Mouse (Mus musculus) heart, postnatal 4 days (tissue): ENCODE measurements around the gene Llph. TPM values are rescaled to one million over a fixed set of nuclear protein-coding genes. Genes with fewer than 3 reads are reported as not detected.
"Not testable (repeated sequence)": the region's sequence is repeated elsewhere in the genome, so short reads cannot be mapped to it uniquely, and the experiment has no call there.

Experiments
- DNase-seq: peaks from one replicate; pipeline ENCODE4 v3.0.0; 2021
- total RNA-seq, 2 experiments: library from RNA; stranded (reverse); gene quantifications; 2 replicates each; pipeline ENCODE4 v1.2.3; 2021

The Llph gene
- 1 to 10 TPM; 9.1 to 9.8 TPM for total RNA-seq

DNA sequence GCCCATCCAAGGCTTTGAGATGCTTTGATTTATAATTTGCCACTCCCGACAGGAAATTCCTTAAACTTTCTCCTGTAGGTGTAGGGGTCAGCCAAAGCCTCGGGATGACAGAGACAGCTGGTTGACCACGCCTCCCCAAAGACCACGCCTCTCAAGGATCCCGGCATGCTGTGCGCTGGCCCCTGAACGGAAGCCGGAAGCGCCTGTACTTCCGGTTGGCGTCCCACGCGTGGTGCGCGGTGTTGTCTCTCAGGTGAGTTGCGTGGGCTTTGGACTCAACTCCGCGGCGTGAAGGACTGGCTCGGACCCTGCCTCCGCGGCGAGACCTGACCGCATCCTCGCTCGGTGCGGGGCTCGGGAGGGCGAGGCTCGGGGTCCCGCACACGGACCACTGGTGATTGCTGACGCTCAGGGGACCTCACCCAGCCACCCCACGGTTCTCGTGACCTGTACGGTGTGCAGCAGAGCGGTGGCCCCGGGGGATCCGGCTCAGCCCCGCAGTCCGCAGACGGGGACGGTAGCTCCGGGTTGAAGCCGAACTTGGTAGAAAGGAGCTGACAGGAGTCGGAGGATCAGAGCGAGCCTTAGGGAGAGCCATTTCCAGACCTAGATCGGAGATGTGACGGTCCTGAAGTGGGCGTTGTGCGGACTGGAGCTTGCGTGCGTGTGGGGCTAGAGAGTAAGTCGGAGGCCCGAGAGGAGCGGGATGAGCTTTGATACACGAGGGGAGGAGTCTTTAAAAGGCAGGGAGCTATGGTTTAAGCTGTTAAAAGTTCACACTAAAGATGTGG lies at the start of gene Llph:
TSS of gene Llph (plus strand) at position 200 of the 791 bp plus-strand sequence.
- DNase-seq: peak; percentile 90

DNA sequence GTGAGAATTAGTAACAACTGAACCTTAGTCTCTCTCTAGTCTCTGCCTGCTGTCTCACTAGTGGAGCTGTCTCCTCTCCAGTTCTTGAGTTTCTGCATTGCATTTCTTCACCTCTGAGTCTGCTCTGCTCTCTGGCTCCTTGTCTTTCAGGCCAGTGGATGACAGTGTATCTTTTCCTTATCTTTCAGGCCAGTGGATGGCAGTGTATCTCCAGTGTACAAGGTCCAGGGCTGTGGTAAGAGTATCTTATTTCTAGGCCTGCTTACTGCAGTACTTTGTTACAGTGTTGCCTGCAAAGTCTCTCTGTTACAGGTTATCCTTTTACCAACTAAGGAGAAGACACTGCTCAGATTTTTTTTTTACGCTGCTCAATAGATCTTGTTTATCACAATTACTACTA lies 44.0 kb upstream of the Llph start:
- DNase-seq: no peak

DNA sequence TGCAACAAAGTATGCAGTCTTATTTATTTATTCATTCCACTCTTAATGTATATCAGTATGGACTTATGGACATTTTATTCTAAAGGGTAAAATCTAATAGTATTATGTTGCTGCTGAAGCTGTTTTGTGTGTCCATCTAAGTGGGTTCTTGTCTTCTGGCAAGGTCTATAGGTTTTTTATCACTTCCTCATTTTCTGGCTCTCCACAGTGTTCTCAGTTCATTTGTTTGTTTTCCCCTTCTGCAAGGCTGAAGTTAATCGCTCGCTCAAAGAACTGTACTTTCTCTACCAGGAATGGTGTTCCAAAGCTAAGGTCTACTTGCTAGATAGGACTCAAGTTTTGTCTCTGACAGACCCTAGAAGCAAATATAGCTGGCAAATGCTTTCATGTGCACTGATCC lies 43.5 kb upstream of the Llph start:
- DNase-seq: no peak

DNA sequence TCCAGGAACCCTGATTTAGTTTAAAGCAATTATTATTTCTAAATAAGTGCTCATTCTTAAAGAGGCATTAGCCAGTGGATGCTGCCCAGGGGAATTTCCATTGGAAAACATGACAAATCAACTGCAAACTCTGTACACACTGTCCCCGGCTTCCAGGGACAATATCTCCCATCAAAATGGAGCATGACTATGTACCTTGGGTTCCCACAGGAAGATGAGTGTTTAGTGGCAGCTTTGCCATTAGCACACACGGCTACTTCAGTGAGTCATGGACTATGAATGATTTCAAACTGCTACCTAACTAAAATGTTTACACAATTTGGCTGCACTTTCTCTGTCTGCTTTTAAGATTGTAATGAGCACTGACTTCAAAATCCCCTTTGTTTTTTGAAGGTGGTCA lies 38.4 kb upstream of the Llph start:
- DNase-seq: no peak

DNA sequence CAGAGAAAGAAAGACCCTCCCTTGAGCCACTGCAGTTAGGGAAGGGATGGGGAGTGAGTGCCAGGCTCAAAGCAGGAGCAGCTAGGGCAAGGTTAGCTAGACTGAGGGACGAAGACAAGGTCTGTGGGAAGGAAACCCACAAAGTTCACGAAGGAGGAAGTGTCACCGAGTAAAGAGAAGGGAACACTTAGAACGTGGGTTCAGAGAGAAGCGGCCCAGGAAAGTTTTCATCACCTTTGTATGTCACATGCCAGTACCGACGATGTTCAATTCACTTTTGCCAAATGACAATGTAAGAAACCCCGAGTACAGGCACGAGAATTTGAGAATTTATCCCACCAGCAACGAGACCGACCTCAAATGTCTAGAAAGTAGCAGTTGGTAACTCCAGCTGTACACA lies 37.6 kb upstream of the Llph start:
- no peak for DNase-seq

DNA sequence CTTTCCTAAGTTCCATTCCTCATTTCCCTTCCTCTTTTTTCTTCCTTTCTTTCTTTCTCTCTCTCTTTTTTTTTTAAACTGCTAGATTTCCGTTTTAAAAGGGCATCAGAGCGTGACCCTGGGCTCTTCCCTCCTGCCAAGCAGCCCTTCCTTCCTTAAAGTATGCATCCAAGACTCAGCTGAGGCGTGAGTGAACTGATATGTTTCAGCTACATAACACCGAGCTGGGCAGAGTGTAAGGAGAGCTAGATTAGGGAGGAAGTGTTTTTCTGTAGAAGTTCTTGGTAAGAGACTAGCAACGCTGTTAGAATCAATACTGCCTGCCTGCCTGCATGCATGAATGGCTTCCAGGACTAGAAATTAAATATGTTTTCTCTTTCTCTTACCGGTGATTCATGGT lies 37.1 kb upstream of the Llph start:
- DNase-seq: no peak

DNA sequence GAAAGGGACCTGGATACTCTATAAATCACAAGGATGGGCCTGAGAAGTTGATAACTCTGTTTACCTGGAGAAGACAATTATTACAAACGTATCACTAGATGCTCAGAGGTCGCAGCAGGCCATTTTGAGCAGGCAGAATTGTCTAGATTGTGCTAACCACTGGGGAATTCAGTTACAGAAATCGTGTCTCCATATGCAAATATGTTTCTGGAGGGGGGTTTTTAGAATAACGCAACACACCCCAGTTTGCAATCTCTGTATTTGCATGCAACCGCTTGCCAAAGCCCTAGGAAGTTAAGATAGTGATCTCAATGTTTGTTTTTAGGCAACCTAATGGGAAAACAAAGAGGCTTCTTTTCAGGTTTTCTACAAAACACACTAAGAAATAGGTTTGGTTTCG lies 35.7 kb upstream of the Llph start:
- no peak for DNase-seq

DNA sequence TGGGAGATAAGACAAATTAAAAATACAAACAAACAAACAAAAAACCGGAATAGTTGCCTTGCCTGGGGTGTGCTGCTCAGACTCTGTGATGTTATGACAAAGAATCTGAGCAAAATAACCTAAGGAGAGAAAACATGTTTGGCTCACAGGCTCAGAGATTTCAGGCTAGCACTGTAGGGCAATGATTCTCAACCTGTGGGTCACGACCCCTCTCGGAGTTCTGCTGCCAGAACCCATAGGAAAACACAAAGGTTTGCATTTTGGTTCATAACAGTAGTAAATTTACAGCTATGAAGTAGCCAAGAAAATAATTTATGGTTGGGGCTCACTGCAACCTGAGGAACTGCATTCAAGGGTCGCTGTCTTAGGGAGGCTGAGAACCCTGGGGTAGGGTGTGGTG lies 34.6 kb upstream of the Llph start:
- DNase-seq: no peak

DNA sequence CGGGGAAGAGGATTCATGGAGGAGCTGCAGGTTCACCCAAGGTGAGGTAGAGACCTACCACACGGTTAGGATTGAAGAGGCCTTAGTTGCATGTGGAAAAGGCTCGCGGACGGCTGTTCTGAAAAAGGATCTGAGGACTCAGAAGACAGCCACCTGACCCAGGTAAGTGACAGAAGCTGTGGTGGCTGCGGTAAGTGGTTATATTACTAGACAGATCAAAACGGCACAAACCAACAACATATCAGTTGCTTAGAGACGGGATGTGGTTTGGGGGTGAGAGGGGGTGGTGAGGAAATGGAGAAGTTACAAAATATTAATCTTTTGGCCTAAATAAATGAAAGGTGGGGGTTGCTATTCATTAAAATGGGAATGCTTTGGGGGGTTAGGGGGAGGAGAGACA lies 33.6 kb upstream of the Llph start:
- no peak for DNase-seq

DNA sequence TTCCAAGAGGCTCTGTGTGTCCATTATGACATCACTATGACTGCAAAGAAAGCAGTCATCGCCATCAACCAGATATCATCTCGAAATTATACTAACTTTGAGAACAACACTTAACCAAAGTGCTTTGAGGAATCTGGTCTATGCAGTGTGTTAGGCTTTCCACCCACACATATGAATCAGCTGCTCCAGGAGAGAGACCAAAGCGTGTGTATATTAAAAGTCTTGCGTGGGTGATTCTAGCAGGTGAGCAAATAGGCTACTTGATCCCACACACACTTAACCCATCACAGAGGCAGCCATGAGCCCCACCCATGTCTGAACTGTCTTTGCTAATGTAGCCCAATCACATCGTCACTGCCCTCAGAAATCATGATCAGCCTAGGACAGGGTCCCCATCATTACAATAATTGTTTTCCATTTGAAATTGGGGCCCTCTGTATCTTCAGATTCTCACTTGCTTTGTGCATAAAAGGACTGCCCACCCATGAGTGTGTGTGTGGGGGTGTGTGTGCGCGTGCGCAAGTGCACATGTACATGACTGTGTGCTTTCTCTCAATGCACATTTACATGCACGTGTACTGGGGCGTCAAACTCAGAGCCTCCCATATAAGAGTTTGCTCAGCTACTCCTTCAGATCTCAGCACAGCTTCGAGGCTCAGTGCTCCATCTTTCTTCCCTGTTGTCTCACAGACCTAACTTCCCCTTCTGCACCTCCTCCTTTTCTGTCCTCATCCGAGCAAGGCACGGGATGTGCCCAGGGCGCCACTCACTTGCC lies 29.6 kb upstream of the Llph start:
- DNase-seq: no peak

DNA sequence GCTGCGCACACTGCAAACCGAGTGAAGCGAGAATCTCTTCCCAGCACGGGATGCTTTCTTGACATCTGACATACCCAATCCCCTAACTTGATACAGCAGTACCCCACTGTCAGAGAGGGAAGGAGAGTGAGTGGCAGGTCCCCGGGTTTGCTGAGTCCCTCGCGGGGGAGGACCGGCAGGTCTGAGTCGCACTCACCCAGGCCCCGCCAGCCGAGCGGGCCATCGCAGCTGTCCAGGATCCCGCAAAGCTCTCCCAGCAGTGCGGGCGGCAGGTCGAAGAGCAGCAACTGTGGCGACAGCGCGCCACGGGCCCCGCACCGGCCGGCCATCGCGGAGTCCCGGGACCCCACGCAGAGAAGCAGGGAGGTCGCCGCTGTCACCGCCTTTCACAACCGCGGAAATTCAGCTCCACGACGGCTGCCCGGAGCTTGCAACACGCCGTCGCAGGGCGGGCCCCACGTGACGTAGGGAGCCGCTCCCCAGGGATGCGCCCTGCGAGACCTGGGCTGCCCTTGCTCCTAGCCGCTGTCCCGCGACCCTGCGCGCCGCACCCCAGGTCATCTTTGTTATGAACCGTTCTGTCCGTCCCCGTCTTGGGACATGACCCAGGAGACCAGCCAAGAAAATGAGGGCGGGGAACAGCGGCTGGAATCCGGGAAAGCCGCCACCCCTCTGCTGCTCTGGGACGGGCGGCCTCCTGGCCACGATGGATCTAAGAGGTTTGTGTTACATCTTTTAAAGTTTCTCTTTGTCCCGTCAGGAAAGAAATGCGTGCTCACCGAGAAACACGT lies 25.5 kb upstream of the Llph start, which contains the start of gene Tmbim4:
TSS of gene Tmbim4 (plus strand) at position 460 of the 791 bp plus-strand sequence.
- peak; percentile 68 for DNase-seq

DNA sequence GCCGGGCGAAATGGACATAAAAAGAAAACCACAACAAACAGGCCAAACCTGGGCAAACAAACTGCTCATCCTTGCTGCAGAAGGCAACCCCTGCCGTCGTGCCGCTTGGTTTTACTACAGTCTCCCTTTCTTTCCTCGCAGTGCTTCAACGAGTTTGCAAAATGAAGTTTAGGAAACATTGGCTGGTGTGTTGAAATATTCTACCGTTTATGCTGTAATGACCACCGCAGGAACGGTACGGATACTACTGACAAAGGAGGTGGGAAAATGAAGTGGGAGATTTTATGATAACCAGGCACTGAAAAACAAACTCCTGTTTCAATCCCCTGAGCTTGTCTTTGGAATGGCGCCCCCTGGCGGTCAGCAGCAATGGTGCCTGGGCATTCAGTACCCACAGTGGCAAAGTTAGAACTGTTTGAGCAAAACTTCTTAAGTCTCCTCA lies 24.9 kb upstream of the Llph start, which contains the start of gene Irak3:
TSS of gene Irak3 (minus strand) at position 170 of the 442 bp plus-strand sequence.
- DNase-seq: peak; percentile 89

DNA sequence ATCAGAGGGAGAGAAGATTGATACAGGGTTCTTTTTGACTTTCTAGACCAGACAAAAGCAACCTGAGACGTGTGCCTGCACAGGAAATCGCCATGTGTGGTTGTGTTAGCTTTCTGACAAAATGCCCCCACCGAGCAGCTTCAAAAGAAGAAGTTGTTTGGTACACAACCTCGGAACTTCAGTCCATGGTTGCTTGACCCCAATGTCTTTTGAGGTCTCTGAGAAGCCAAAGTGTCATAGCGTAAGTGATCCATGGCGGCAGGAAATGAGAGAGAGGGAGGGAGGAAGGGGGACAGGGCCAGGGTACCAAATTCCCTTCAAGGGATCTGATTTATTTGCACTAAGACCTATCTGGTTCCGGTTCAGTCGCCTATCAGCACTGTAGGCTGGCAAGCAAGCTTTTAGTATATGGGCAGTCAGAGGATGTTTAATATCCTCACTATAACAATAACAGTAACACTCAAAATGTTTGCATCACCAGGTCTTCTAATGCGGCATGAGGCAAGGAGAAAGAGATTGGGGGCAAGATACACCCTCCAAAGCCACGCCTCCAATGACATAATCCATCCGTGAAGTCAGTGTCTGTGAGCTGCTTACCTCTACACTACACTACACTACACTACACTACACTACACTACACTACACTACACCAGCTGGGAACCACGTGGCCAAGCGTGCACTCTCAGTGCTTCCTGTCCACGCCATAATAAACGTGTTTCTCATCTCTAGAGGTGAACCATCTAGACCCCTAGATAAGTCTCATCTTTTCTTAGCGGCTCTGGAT lies 24.2 kb upstream of the Llph start:
- DNase-seq: no peak

DNA sequence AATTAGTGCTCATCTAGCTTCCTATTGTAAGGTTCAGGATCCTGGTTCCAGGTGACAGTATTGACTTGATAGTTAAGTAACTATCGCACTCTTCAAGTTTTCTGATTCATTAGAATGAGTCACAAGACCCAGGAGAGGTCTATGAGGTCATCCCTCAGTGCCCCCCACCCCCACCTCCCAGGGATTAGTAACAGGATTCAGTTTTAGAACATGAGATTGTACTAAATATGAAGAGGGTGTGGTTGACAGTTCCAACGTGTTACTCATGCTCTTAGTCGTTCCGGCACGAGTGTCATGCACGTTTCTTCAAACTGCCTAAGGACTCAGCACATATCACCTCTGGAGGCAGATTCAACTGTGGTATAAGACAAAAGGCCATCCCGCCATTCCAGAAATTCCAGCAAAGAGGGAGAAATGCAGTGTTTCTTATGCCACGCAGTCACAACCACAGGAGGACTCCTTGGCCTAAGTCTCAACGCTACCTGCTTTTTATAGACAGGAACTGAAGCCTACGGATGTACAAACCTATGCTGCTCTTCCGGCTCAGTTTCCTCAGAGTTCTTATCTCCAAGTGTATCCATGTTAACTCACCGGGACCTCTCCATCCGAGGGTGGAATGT lies 22.2 kb upstream of the Llph start:
- no peak for DNase-seq

DNA sequence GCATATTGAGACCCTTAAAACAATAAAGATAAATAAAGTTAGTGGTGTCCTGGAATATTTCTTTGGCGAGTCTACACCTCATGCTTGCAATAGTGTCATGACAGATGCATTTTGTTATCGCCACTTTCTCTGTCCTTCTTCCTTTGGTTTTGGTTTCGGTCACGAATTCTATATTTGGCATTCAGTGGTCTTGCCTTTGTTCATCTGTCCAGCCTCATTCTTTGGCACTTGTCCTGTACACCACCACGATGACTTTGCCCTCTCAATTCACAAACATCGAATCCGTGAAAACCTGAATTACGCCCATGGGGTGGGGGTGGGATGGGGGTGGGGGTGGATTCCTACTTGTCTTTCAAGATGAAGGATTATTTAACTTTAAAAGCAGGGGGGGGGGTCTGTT lies 18.9 kb upstream of the Llph start:
- no peak for DNase-seq

DNA sequence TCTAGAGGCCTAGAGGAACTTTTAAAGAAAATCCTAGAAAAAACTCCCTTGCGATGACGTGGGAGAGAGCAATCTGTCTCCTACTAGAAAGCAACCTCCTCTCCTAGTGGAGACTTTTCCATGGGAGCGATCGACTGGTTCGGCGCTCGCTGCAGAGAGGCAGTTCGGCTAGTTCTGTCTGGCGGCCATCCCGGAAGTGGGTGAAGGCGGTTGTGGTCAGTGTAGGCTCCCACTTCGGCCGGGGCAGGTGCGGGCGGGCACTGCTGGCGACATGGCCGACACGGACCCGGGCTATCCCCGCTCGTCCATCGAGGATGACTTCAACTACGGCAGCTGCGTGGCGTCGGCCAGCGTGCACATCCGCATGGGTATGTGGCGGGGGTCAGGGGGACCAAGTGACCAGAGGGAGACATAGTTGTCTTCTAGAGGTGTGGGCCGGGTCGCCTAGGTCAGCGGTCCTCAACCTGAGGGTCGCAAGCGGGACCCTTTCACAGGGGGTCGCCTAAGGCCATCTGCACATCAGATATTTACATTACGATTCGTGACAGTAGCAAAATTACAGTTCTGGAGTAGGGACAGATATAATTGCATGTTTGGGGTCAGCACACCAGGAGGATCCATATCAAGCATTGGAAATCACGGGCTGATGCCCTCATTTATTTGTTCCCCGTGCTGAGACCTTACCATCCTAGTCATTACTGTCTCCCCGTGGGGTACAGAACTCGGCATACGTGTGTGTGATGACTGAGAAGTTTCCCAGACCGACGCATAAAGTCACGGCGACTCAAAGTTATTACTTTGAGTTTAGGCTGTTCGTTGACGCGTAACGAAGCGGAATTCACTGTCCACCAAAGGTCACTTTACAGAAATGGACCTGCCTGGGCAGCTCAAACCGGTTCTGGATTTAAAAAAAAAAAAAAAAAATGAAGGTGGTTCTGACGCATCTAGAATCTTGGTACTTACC lies 18.0 kb upstream of the Llph start:
- peak; percentile 91 for DNase-seq

DNA sequence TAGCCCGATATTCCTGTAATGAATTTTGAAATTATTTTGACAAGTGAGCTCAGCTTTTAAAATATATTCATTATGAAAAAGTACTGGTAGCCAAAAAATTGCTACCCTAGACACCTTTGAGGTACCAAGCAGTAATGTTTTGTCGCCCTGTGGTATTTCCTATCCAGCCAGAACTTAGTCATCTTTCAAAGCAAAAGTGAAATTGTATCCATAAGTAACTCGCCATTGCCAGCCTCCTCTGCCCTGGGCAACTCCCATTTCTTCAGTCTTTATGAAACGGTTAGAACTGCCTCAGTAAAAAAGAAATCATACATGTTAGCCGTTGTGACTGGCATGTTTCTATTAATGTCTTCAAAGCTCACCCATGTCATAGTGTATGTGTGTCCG lies 17.3 kb upstream of the Llph start:
- DNase-seq: no peak

DNA sequence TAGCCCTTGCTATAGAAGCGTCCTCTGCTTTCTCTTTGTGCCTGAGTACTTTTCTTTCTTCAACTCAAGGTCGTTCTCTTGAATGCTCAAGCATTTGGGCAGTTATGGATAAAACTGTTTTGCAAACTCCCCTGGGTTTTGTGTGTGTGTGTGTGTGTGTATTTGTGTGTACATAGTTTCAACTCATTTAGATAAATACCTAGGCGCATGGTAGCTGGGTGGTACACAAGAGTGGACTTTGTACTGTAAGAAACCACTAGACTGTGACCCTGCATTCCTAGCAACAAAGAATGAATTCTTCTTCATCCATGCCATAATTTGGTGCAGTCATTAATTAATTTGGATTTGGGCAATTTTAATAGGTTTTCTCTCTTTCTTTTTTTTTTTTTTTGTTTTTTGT lies 16.8 kb upstream of the Llph start:
- no peak for DNase-seq

DNA sequence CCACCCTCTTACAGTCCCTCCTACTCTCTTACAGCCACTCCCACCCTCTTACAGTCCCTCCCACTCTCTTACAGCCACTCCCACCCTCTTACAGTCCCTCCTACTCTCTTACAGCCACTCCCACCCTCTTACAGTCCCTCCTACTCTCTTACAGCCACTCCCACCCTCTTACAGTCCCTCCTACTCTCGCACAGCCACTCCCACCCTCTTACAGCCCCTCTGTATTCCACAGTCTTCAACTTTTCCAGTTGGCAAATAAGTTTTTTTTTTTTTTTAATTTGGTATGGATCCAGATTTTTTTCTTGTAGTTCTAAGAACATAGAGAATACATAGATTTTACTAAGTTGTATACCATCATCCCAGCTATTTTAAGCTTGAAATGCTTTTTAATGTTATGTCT lies 9.8 kb upstream of the Llph start:
- not testable (repeated sequence) for DNase-seq

DNA sequence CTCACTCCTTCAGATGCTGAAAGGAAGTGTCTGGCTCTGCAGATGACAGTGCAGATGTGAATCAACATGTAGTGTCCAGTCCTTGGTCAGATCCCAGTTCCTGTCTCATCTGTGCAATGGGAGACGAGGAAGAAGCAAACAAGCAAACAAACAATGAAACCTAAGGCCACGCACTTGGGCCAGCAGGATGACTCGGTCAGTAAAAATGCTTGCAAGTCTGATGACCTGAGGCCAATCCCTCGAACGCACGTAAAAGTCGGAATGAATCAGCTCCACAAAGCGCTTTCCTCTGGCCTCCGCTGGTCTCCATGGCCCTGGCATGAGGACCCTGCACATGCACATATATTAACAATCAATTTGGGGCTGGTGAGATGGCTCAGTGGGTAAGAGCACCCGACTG lies 7.9 kb upstream of the Llph start:
- no peak for DNase-seq
